Mouse (Mus musculus) bone marrow macrophage, adult 2 months (primary cell): ENCODE results near the gene 4933428G20Rik.

Source experiments
- CTCF ChIP-seq: IDR thresholded peaks from 2 replicates; pipeline ENCODE4 v1.5.1; 2012; ENCODE audit warnings: low read depth, mild to moderate bottlenecking, low read length, moderate library complexity
- POLR2A ChIP-seq: IDR thresholded peaks from 2 replicates; pipeline ENCODE4 v1.6.1; 2012; ENCODE audit warnings: mild to moderate bottlenecking, low read depth, low read length, borderline replicate concordance

DNA sequence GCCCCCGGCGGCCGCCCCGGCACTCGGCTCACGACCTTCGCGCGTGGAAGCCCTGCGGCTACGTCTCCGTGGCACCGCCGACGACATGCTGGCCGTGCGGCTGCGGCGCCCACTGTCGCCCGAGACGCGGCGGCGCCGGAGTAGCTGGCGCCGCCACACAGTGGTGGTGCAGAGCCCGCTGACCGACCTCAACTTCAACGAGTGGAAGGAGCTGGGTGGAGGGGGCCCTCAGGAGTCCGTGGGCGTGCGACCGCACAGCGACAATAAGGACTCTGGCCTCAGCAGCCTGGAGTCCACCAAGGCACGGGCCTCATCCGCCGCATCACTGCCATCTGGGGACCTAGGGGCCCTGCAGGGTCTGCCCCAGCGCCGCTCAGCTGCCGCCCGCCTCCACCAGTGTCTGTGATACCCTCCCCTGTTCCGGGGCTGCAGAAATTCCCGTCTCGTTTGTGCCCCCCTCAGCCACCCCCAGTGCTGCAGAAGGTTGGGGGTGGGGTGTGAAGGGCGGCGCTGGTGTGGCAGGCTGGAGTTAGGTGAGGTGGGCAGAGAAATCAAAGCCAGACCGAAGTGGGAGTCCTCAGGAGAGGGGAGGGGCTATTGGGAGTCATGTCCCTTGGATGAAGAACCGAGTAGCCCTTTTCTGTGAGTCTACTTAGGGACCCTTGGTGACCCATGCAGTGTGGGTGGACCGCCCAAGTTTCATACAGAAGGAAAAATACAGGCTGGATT, 744 bp upstream of the 4933428G20Rik start:
- TF ChIP-seq POLR2A, result no peak
- no peak for TF ChIP-seq CTCF
